Mouse (Mus musculus) bone marrow, adult 2 months (tissue): ENCODE data around the gene Gm1043.

Experiments
- CTCF ChIP-seq: fragments of 200-500 bp; IDR thresholded peaks from 2 replicates; pipeline ENCODE4 v1.5.1; 2011; ENCODE audit warnings: low read length, control low read depth; ENCODE audit not compliant: control insufficient read depth, insufficient read depth
- POLR2A ChIP-seq: fragments of 200-500 bp; IDR thresholded peaks from 2 replicates; pipeline ENCODE4 v1.6.1; 2011; ENCODE audit warnings: low read depth, mild to moderate bottlenecking, control low read depth, low read length, borderline replicate concordance; ENCODE audit not compliant: control insufficient read depth

DNA sequence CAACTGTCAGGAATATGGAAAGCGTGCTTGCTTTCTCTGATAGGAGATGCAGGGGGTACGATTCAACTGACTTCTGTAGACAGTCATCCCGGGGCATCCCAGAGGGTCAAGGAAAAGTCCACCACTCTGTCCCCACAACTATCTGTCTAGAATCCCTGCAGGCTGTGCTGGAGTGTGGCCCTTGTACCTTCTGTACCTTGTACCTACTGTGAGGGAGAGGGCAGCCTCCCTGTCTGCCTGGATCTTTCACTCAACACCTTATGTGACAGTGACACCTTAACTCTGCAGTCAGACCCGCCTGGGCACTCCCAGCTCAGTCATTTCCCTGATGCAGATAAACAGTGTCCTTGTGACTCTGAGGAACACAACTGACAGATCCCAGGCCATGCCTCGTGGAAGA lies 65.5 kb downstream of the Gm1043 start:
- TF ChIP-seq POLR2A (no peak), CTCF (no peak)
